Mouse (Mus musculus): ENCODE measurements around the gene Aifm2.

GRCm38 (mm10) chr10:61694870-61695670 lies 20.0 kb upstream of the Aifm2 start, which contains the start of gene Tysnd1:
- peak; percentile 18 to 73; a peak in 2 of 4 replicates for TF ChIP-seq CTCF (conservative IDR thresholded peaks at IDR 0.05 in 1 of 2, IDR thresholded peaks at IDR 0.05 in 1 of 2; ENCODE audit: low read depth in 2 of 2, low read length in 2 of 2)
- TF ChIP-seq EP300 (IDR thresholded peaks at IDR 0.05; ENCODE audit: low read length), result no peak
- peak; percentile 45; the same call in 1 of the 2 replicates for TF ChIP-seq TCF12 (IDR thresholded peaks at IDR 0.05; ENCODE audit: low read depth, low read length)
- TF ChIP-seq USF1 (IDR thresholded peaks at IDR 0.05; ENCODE audit: low read depth, low read length), result no peak
- TF ChIP-seq POLR2A (IDR thresholded peaks at IDR 0.05; ENCODE audit: low read depth, low read length), result peak; percentile 85
- TF ChIP-seq BHLHE40 (IDR thresholded peaks at IDR 0.05; ENCODE audit: low read depth, low read length), result no peak
- TF ChIP-seq SIN3A (IDR thresholded peaks at IDR 0.05; ENCODE audit: low read length), result peak; percentile 95

All from CH12.LX (cell line).